Mouse (Mus musculus): ENCODE measurements around the gene Wbp2nl. TPM values are rescaled to one million over a fixed set of nuclear protein-coding genes. Genes with fewer than 3 reads are reported as not detected.
"Not testable (repeated sequence)": the region's sequence is repeated elsewhere in the genome, so short reads cannot be mapped to it uniquely, and the experiment has no call there.

Wbp2nl gene
- polyA plus RNA-seq, 1 experiment from 2014 or later, result not detected

DNA sequence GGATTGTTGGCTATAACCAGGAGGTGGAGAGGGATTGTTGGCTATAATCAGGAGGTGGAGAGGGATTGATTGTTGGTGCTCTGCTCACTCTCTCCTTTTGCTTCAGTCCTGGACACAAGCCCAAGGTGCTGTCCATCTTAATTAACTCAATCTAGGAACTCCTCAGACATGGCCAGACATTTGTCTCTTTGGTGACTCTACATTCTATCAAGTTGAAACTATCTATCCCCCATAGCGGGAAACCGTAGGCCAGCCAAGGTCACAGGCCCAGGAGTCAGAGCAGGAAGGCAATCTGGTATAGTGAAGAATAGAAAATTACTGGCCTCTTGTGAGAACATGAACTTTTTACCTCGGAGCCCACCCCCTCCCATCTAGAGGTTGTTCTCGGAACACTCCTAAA is 63.5 kb downstream of the Wbp2nl start:
- Histone ChIP-seq H3K4me3 (ENCODE audit: low read depth, low read length) (no peak overlapping the region), H3K27me3 (ENCODE audit: control insufficient read depth, insufficient read depth, low read depth, low read length) (no peaks in the 10 kb centered on the region), H3K4me2 (ENCODE audit: low read depth, low read length) (no peak overlapping the region), H3K36me3 (ENCODE audit: control insufficient read depth, insufficient read depth) (no peaks in the 10 kb centered on the region), H3K9ac (ENCODE audit: low read depth, low read length) (no peak overlapping the region), H3K27ac (ENCODE audit: low read length) (no peak overlapping the region), H3K9me3 (replicated peaks; ENCODE audit: control insufficient read depth, low read length) (no peaks in the 10 kb centered on the region), H3K4me1 (ENCODE audit: control insufficient read depth, low read depth, low read length) (peaks cover 9% of the 10 kb centered on the region)
- WGBS (ENCODE audit: insufficient replicate concordance), result 59% methylated on average over 4 of the region's 4 CpGs
- no peak for ATAC-seq (ENCODE audit: low read depth)

- not testable (repeated sequence) for H3K27ac ChIP-seq (ENCODE audit: low read length); H3K27me3 ChIP-seq (ENCODE audit: control insufficient read depth, insufficient read depth, low read depth, low read length); ATAC-seq (ENCODE audit: low read depth); H3K36me3 ChIP-seq (ENCODE audit: control insufficient read depth, insufficient read depth); H3K4me1 ChIP-seq (ENCODE audit: control insufficient read depth, low read depth, low read length); H3K9ac ChIP-seq (ENCODE audit: low read depth, low read length); H3K4me2 ChIP-seq (ENCODE audit: low read depth, low read length); H3K4me3 ChIP-seq (ENCODE audit: low read depth, low read length); H3K9me3 ChIP-seq (replicated peaks; ENCODE audit: control insufficient read depth, low read length)
- WGBS (ENCODE audit: insufficient replicate concordance), result 20% methylated on average over 7 of the region's 12 CpGs
These were observed 65.0 kb downstream of the Wbp2nl start for GRCm38 (mm10) chr15:82363801-82364200.

Other genes with a start within 250 kb of the Wbp2nl start
- not detected in 2 replicates for gene 4930407I10Rik, start 239.8 kb upstream of the Wbp2nl start, polyA plus RNA-seq (2015; fragmentation: Nextera tagmentation; extraction: Ambion mirVana)
- not detected in 2 replicates for gene Mei1, start 229.0 kb upstream of the Wbp2nl start, polyA plus RNA-seq (2015; fragmentation: Nextera tagmentation; extraction: Ambion mirVana)
- 5.3 and 5.5 TPM in 2 replicates for gene Ccdc134, start 171.0 kb upstream of the Wbp2nl start, polyA plus RNA-seq (2015; fragmentation: Nextera tagmentation; extraction: Ambion mirVana)
- gene Srebf2, start 151.8 kb upstream of the Wbp2nl start, polyA plus RNA-seq (2015; fragmentation: Nextera tagmentation; extraction: Ambion mirVana), result 51.9 and 53.2 TPM in 2 replicates
- gene Shisa8, start 86.1 kb upstream of the Wbp2nl start, polyA plus RNA-seq (2015; fragmentation: Nextera tagmentation; extraction: Ambion mirVana), result 0.11 TPM in 2 replicates
- 0.40 and 0.93 TPM in 2 replicates for gene Tnfrsf13c, start 74.6 kb upstream of the Wbp2nl start, polyA plus RNA-seq (2015; fragmentation: Nextera tagmentation; extraction: Ambion mirVana)
- gene Cenpm, start 54.2 kb upstream of the Wbp2nl start, polyA plus RNA-seq (2015; fragmentation: Nextera tagmentation; extraction: Ambion mirVana), result 27.1 and 31.0 TPM in 2 replicates
- not detected in 2 replicates for gene 1500009C09Rik, start 46.6 kb upstream of the Wbp2nl start, polyA plus RNA-seq (2015; fragmentation: Nextera tagmentation; extraction: Ambion mirVana)
- 0.32 TPM in 1 of 2 replicates, not detected in the other for gene Sept3, start 24.1 kb upstream of the Wbp2nl start, polyA plus RNA-seq (2015; fragmentation: Nextera tagmentation; extraction: Ambion mirVana)
- gene Naga, start 40.0 kb downstream of the Wbp2nl start, polyA plus RNA-seq (2015; fragmentation: Nextera tagmentation; extraction: Ambion mirVana), result 48.2 and 51.1 TPM in 2 replicates
- 38.9 and 43.4 TPM in 2 replicates for gene Pheta2, start 40.0 kb downstream of the Wbp2nl start, polyA plus RNA-seq (2015; fragmentation: Nextera tagmentation; extraction: Ambion mirVana)
- gene Smdt1, start 40.0 kb downstream of the Wbp2nl start, polyA plus RNA-seq (2015; fragmentation: Nextera tagmentation; extraction: Ambion mirVana), result 170 and 175 TPM in 2 replicates
- 348 and 350 TPM in 2 replicates for gene Ndufa6, start 55.4 kb downstream of the Wbp2nl start, polyA plus RNA-seq (2015; fragmentation: Nextera tagmentation; extraction: Ambion mirVana)
- gene Cyp2d22, start 81.3 kb downstream of the Wbp2nl start, polyA plus RNA-seq (2015; fragmentation: Nextera tagmentation; extraction: Ambion mirVana), result 20.1 and 20.6 TPM in 2 replicates
- not detected in 2 replicates for gene Cyp2d11, start 95.1 kb downstream of the Wbp2nl start, polyA plus RNA-seq (2015; fragmentation: Nextera tagmentation; extraction: Ambion mirVana)
- gene Cyp2d10, start 108.2 kb downstream of the Wbp2nl start, polyA plus RNA-seq (2015; fragmentation: Nextera tagmentation; extraction: Ambion mirVana), result 72.1 and 86.0 TPM in 2 replicates
- gene Cyp2d9, start 134.5 kb downstream of the Wbp2nl start, polyA plus RNA-seq (2015; fragmentation: Nextera tagmentation; extraction: Ambion mirVana), result 3.0 and 4.2 TPM in 2 replicates

All from liver, embryonic 16.5 days (tissue).